Mouse (Mus musculus) neural tube, embryonic 11.5 days (tissue): Measurements from ENCODE around the gene Nrde2. TPM values are rescaled to one million over a fixed set of nuclear protein-coding genes. Genes with fewer than 3 reads are reported as not detected.
A peak's percentile ranks its signal among the peaks of the same experiment; 100 is the strongest.
"Not testable (repeated sequence)": the region's sequence is repeated elsewhere in the genome, so short reads cannot be mapped to it uniquely, and the experiment has no call there.

Source experiments
- ATAC-seq: fragments of 200-750 bp; cut with Nextera tagmentation; 2 replicates; pipeline ENCODE4 v1.8.0; 2017; ENCODE audit warnings: moderate number of reproducible peaks, mild to moderate bottlenecking, moderate TSS enrichment, moderate library complexity; ENCODE audit not compliant: insufficient read depth, low FRiP score, low TSS enrichment
- DNase-seq: peaks from one replicate; pipeline ENCODE4 v3.0.0-alpha.2; 2015; ENCODE audit warnings: low spot score
- H3K27ac ChIP-seq: fragments of 300-500 bp; sonication (generic); 2 replicates; pipeline ENCODE4 v1.5.1; 2014; ENCODE audit warnings: low read depth, mild to moderate bottlenecking, low read length
- H3K27me3 ChIP-seq: fragments of 300-500 bp; sonication (generic); 2 replicates; pipeline ENCODE4 v1.6.1; 2014; ENCODE audit warnings: mild to moderate bottlenecking, low read length, mixed read lengths; ENCODE audit not compliant: control insufficient read depth, insufficient read depth
- H3K36me3 ChIP-seq: fragments of 300-500 bp; sonication (generic); 2 replicates; pipeline ENCODE4 v1.6.1; 2014; ENCODE audit warnings: mild to moderate bottlenecking, low read length, moderate library complexity, mixed read lengths; ENCODE audit not compliant: control insufficient read depth, insufficient read depth
- H3K4me1 ChIP-seq: fragments of 300-500 bp; sonication (generic); 2 replicates; pipeline ENCODE4 v1.6.1; 2014; ENCODE audit warnings: low read length, mixed read lengths; ENCODE audit not compliant: control insufficient read depth, insufficient read depth
- H3K4me2 ChIP-seq: fragments of 300-500 bp; sonication (generic); 2 replicates; pipeline ENCODE4 v1.6.1; 2014; ENCODE audit warnings: low read depth, mild to moderate bottlenecking, moderate library complexity
- H3K4me3 ChIP-seq: fragments of 300-500 bp; sonication (generic); 2 replicates; pipeline ENCODE4 v1.5.1; 2014; ENCODE audit warnings: low read depth, low read length
- H3K9ac ChIP-seq: fragments of 300-500 bp; sonication (generic); 2 replicates; pipeline ENCODE4 v1.6.1; 2014; ENCODE audit warnings: mild to moderate bottlenecking, low read length
- H3K9me3 ChIP-seq: fragments of 300-500 bp; sonication (generic); 2 replicates; pipeline ENCODE4 v1.6.1; 2016; ENCODE audit warnings: low read length; ENCODE audit not compliant: control insufficient read depth
- WGBS: fragments of 180-500 bp; shearing (Covaris S2); extraction: QIAGEN DNeasy Blood & Tissue Kit; methylation state at CpG from one replicate; pipeline ENCODE4 v1.1.7; 2014; 5-methylcytosine and 5-hydroxymethylcytosine counted together
- polyA plus RNA-seq: library from polyadenylated mRNA; unstranded; fragments of >200 nt; fragmentation: Nextera tagmentation; extraction: Ambion mirVana; gene quantifications from 2 replicates; pipeline ENCODE4 v1.2.1, GENCODE M21; 2014

Gene Nrde2
- polyA plus RNA-seq, 1 experiment from 2014 or later, result 13.6 TPM

DNA sequence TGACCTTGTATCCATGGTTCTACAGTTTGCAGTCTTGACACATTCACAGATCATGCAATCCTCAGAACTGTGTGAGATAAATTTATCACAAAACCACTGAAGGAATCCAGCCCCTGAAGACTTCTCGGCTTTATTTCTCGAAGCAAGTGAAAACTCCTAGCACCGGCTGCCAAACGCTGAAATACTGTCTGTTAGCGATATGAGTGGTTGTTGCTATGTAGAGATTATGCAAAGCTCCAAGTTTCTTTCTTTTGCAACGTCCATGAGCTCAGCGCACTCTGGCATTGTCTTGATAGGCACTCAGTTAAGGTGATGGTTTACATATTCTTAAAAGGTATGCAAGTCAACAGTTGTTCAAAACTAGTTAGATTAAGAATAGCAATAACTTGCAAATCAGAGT is 26.4 kb upstream of the Nrde2 start:
- no peaks in the 10 kb centered on the region for H3K27me3 ChIP-seq
- DNase-seq, result no peak
- H3K36me3 ChIP-seq, result no peaks in the 10 kb centered on the region; the same call in 1 of the 2 replicates
- H3K9me3 ChIP-seq, result no peaks in the 10 kb centered on the region
- no peak overlapping the region; the same call in 1 of the 2 replicates for H3K4me2 ChIP-seq
- no peak for ATAC-seq
- 78% methylated on average over 7 of the region's 7 CpGs for WGBS
- H3K9ac ChIP-seq, result no peak overlapping the region
- H3K27ac ChIP-seq, result no peak overlapping the region
- peaks cover 7% of the 10 kb centered on the region; the same call in 1 of the 2 replicates for H3K4me1 ChIP-seq
- H3K4me3 ChIP-seq, result no peak overlapping the region; the same call in 1 of the 2 replicates

DNA sequence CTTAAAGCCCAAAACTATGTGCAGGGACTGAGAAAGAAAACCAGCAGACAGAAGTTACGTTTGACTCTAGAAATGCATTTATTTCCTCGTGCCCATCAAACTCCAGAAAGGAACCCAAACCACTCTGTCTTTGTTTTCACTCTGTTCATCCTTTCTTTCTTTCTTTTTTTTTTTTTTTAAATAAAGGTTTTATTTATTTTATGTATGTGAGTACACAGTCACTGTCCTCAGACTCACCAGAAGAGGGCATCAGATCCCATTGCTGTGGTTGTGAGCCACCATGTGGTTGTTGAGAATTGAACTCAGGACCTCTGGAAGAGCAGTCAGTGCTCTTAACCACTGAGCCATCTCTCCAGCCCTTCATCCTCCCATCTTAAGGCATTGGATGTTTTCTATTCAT is 25.5 kb upstream of the Nrde2 start:
- not testable (repeated sequence) for H3K27ac ChIP-seq, H3K4me1 ChIP-seq, H3K9me3 ChIP-seq, ATAC-seq, H3K9ac ChIP-seq, H3K27me3 ChIP-seq, H3K4me2 ChIP-seq, H3K36me3 ChIP-seq, DNase-seq, H3K4me3 ChIP-seq
- 87% methylated on average over 2 of the region's 2 CpGs for WGBS

DNA sequence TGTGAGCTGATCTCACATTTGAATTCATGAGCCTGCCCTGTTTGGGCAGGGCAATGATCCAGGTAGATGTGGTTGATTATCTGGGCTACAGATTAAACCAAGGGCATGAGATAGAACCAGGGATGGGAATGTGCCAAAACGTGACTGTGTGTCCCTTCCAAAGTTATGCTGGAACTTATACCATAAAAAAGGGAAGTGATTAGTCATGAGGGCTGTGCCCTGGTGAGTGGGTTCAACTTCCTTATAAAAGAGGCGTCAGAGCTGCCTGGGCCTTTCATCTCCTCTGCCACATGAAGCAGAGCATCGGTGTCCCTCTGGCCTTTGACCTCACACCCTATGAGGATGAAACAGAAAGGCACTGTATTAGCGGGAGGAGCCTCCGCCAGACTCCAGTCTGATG is 24.5 kb upstream of the Nrde2 start:
- DNase-seq (no peak), ATAC-seq (no peak)
- no peaks in the 10 kb centered on the region for H3K9me3 ChIP-seq
- no peak overlapping the region for H3K9ac ChIP-seq
- WGBS, result 60% methylated on average over 5 of the region's 5 CpGs
- no peaks in the 10 kb centered on the region; the same call in 1 of the 2 replicates for H3K36me3 ChIP-seq
- no peaks in the 10 kb centered on the region for H3K27me3 ChIP-seq
- H3K4me3 ChIP-seq, result no peak overlapping the region
- H3K4me1 ChIP-seq, result peaks cover 7% of the 10 kb centered on the region; the same call in 1 of the 2 replicates
- H3K4me2 ChIP-seq, result no peak overlapping the region
- H3K27ac ChIP-seq, result no peak overlapping the region

DNA sequence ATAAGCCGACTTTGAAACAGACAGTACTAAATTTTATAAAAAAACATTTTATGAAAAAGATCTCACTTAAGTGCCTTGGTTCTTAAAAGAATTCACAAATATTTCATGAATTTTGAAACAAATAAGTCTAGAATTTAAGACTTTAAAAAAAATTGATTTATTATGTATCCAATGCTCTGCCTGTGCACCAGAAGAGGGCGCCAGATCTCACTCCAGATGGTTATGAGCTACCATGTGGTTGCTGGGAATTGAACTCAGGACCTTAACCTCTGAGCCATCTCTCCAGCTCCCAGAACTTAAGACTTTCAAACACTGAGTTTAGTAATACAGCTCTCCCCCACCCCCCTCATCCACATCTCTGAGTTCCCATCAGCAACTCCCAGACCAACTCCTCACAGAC is 23.2 kb upstream of the Nrde2 start:
- Histone ChIP-seq H3K27ac (no peak overlapping the region), H3K9me3 (no peaks in the 10 kb centered on the region), H3K27me3 (no peaks in the 10 kb centered on the region), H3K9ac (no peak overlapping the region), H3K4me1 (peaks cover 7% of the 10 kb centered on the region; the same call in 1 of the 2 replicates), H3K4me3 (no peak overlapping the region), H3K36me3 (no peaks in the 10 kb centered on the region; the same call in 1 of the 2 replicates), H3K4me2 (no peak overlapping the region)
- no peak for ATAC-seq
- 82% methylated on average over 2 of the region's 2 CpGs for WGBS
- no peak for DNase-seq

DNA sequence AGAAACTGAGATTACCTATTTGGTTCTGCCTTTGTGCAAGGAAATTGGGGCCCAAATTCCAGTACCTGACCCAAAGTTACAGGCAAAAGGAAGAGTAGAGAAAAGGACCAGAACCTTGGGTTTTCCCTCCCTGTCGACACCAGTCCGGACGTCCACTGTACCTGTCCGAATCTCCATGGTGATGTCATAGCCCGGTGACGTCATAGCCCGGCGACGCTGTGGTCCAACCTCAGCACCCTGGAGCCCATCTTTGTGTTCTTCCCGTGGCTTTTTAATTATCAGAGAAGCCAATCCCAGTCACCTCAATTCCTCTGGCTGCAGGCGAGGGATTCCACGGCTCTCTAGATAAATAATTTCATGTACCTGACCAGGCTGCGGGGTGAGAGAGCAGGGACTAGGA is 21.3 kb upstream of the Nrde2 start:
- H3K4me3 ChIP-seq, result no peak overlapping the region
- no peak overlapping the region for H3K4me2 ChIP-seq
- no peak overlapping the region for H3K27ac ChIP-seq
- peaks cover 9% of the 10 kb centered on the region for H3K4me1 ChIP-seq
- no peak for DNase-seq
- H3K9ac ChIP-seq, result no peak overlapping the region
- H3K9me3 ChIP-seq, result no peaks in the 10 kb centered on the region
- WGBS, result 91% methylated on average over 13 of the region's 13 CpGs
- no peak for ATAC-seq
- H3K27me3 ChIP-seq, result no peaks in the 10 kb centered on the region
- no peaks in the 10 kb centered on the region; the same call in 1 of the 2 replicates for H3K36me3 ChIP-seq

DNA sequence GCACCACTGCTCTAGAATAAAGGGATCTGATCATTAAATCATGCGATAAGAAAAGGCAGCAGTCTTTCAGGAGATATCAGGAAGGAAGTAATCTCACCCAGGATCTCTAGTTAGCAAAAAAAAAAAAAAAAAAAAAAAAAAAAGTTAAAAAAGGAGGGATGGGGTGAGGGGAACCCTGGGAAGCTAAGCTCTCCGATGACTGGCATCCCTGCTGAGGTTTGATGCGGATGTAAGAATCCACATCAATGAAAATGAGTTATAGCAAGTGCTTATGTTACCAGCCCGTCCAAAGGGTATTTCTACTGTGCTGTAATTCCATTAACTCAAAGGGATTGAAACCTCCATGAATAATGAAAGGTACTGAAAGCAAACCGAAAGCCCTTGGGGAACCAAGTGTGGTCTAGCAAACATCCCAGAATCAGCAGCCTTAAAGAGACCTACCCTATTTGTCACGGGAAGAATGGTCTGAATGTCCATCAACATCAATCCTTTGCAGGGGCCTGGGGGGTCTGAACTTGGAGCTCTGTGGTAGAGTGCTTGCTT is 19.5 kb upstream of the Nrde2 start:
- ATAC-seq (no peak), DNase-seq (no peak)
- 34% methylated on average over 6 of the region's 6 CpGs for WGBS
- H3K4me2 ChIP-seq, result no peak overlapping the region
- H3K9me3 ChIP-seq, result no peaks in the 10 kb centered on the region
- no peaks in the 10 kb centered on the region; the same call in 1 of the 2 replicates for H3K36me3 ChIP-seq
- H3K27ac ChIP-seq, result no peak overlapping the region
- peaks cover 9% of the 10 kb centered on the region for H3K4me1 ChIP-seq
- no peak overlapping the region for H3K9ac ChIP-seq
- H3K27me3 ChIP-seq, result no peaks in the 10 kb centered on the region
- no peak overlapping the region for H3K4me3 ChIP-seq

DNA sequence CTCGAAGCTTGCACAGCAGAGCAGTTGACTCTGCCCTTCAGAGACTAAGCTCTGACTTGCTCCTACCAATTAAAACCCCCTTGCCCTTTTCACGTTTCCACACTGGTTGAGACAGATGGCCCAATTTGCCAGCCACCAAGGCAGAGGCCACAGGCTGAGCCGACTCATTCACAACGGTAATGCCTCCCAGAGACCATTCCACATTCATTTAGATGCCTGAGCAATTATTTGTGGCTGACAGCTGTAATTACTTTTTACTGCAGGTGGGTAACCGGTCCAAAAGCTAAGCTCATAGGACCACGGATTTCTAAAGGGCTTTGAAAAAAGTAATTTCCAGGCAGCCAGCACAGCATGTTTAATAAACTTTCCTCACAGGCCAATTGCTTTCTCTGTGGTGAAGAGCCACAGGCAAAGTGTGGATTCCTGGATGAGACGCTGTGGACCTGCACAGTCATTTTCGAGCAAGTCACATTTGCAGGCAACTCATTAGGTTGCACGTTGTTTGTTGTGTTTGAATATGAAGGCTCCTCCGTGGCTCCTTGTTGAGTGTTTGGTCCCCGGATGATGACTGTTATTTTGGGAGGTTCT is 17.1 kb upstream of the Nrde2 start:
- Histone ChIP-seq H3K36me3 (no peaks in the 10 kb centered on the region), H3K4me1 (peaks cover 9% of the 10 kb centered on the region), H3K9ac (no peak overlapping the region), H3K27me3 (no peaks in the 10 kb centered on the region), H3K4me3 (no peak overlapping the region), H3K27ac (no peak overlapping the region), H3K4me2 (no peak overlapping the region), H3K9me3 (no peaks in the 10 kb centered on the region)
- WGBS, result 35% methylated on average over 11 of the region's 11 CpGs
- DNase-seq, result peak; percentile 40
- ATAC-seq, result 0 out of 2 replicates have a peak, but pooled peaks have one; percentile 45

DNA sequence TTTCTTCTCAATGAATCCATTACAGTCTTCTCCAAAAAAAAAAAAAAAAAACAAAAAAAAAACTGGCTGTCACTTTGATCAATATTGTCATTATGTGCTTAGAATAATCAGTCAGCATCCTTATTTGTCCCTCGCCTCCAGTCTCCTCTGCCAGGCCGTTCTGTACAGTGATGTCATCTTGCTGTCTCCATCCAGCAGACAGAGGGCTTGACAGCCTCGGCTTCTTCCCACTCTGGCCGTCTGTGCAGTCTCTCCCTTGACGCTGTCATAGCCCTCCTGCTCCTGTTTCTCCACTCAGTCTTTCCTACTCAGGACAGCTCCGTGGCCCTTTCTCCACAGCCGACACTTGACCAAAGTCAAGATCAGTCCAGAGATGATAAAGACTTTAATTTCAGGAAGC is 13.0 kb upstream of the Nrde2 start:
- no peak for ATAC-seq
- Histone ChIP-seq H3K4me1 (peaks cover 17% of the 10 kb centered on the region), H3K27me3 (no peaks in the 10 kb centered on the region), H3K27ac (no peak overlapping the region), H3K4me3 (no peak overlapping the region), H3K4me2 (no peak overlapping the region), H3K9ac (no peak overlapping the region), H3K36me3 (no peaks in the 10 kb centered on the region), H3K9me3 (no peaks in the 10 kb centered on the region)
- 78% methylated on average over 7 of the region's 7 CpGs for WGBS
- no peak for DNase-seq
